Mouse (Mus musculus): Measurements from ENCODE around the gene Rapgef6.

GRCm38 (mm10) chr11:54523431-54524001 is 869 bp downstream of the Rapgef6 start:
- no peak for TF ChIP-seq CTCF (IDR thresholded peaks at IDR 0.05; ENCODE audit: borderline replicate concordance, control insufficient read depth, extremely low read depth, insufficient read depth, low read length, poor library complexity)
- TF ChIP-seq POLR2A (IDR thresholded peaks at IDR 0.05; ENCODE audit: control insufficient read depth, extremely low read depth, insufficient read depth, low read length, poor library complexity): no peak

All from thymus, adult 2 months (tissue).